Mouse (Mus musculus) midbrain, embryonic 13.5 days (tissue): ENCODE results near the gene Slc26a1. TPM values are rescaled to one million over a fixed set of nuclear protein-coding genes. Genes with fewer than 3 reads are reported as not detected.
A peak's percentile ranks its signal among the peaks of the same experiment; 100 is the strongest.

Experiments used
- ATAC-seq: fragments of 200-750 bp; cut with Nextera tagmentation; 2 replicates; pipeline ENCODE4 v1.8.0; 2017; ENCODE audit warnings: mild to moderate bottlenecking, moderate TSS enrichment, moderate library complexity
- H3K27ac ChIP-seq: fragments of 300-500 bp; sonication (generic); 2 replicates; pipeline ENCODE4 v1.5.1; 2015; ENCODE audit warnings: inconsistent platforms, mild to moderate bottlenecking, moderate library complexity
- H3K27me3 ChIP-seq: fragments of 300-500 bp; sonication (generic); 2 replicates; pipeline ENCODE4 v1.6.1; 2015; ENCODE audit warnings: mild to moderate bottlenecking, inconsistent platforms
- H3K36me3 ChIP-seq: fragments of 300-500 bp; sonication (generic); 2 replicates; pipeline ENCODE4 v1.6.1; 2015; ENCODE audit warnings: mild to moderate bottlenecking, inconsistent platforms
- H3K4me1 ChIP-seq: fragments of 300-500 bp; sonication (generic); replicated peaks from 2 replicates; pipeline ENCODE4 v1.6.1; 2015; ENCODE audit warnings: inconsistent platforms
- H3K4me2 ChIP-seq: fragments of 300-500 bp; sonication (generic); replicated peaks from 2 replicates; pipeline ENCODE4 v1.6.1; 2015; ENCODE audit warnings: moderate library complexity, mild to moderate bottlenecking, inconsistent platforms
- H3K4me3 ChIP-seq: fragments of 300-500 bp; sonication (generic); replicated peaks from 2 replicates; pipeline ENCODE4 v1.5.1; 2015; ENCODE audit warnings: mild to moderate bottlenecking, inconsistent platforms
- H3K9ac ChIP-seq: fragments of 300-500 bp; sonication (generic); replicated peaks from 2 replicates; pipeline ENCODE4 v1.6.1; 2015; ENCODE audit warnings: mild to moderate bottlenecking, inconsistent platforms
- H3K9me3 ChIP-seq: fragments of 300-500 bp; sonication (generic); 2 replicates; pipeline ENCODE4 v1.6.1; 2016; ENCODE audit warnings: mild to moderate bottlenecking, inconsistent platforms
- WGBS: fragments of 180-500 bp; shearing (Covaris S2); methylation state at CpG from one replicate; pipeline ENCODE4 v1.1.7; 2015; 5-methylcytosine and 5-hydroxymethylcytosine counted together
- polyA plus RNA-seq: library from polyadenylated mRNA; unstranded; fragments of >200 nt; fragmentation: Nextera tagmentation; extraction: Ambion mirVana; gene quantifications from 2 replicates; pipeline ENCODE4 v1.2.1, GENCODE M21; 2015

The Slc26a1 gene
- polyA plus RNA-seq = 1.7 and 2.6 TPM in 2 replicates

- peaks cover 21% of the 10 kb centered on the region for H3K4me1 ChIP-seq
These were observed at the start of gene Slc26a1 for GRCm38 (mm10) chr5:108675251-108675816. Gene Slc26a1, minus strand, starts transcription at chr5:108675569.

GRCm38 (mm10) chr5:108724006-108724405 is 48.6 kb upstream of the Slc26a1 start:
- Histone ChIP-seq H3K9ac (no peak overlapping the region), H3K36me3 (no peaks in the 10 kb centered on the region), H3K9me3 (no peaks in the 10 kb centered on the region), H3K27ac (no peak overlapping the region), H3K27me3 (no peaks in the 10 kb centered on the region), H3K4me3 (no peak overlapping the region), H3K4me1 (no peaks in the 10 kb centered on the region), H3K4me2 (no peak overlapping the region)
- ATAC-seq = no peak
- 73% methylated on average over 2 of the region's 2 CpGs for WGBS

More at GRCm38 (mm10) chr5:108675251-108675816, at the start of gene Slc26a1:
- H3K27ac ChIP-seq = no peak within 1 kb of the TSS
- H3K36me3 ChIP-seq = peaks cover 29% of the 10 kb centered on the region
- ATAC-seq = no peak
- no peaks in the 10 kb centered on the region for H3K9me3 ChIP-seq
- no peak within 1 kb of the TSS for H3K4me3 ChIP-seq
- no peak within 1 kb of the TSS for H3K4me2 ChIP-seq
- 85% methylated on average over 9 of the region's 9 CpGs for WGBS
- H3K27me3 ChIP-seq = no peaks in the 10 kb centered on the region
- no peak within 1 kb of the TSS for H3K9ac ChIP-seq

- no peak overlapping the region for H3K4me3 ChIP-seq
- peaks cover 6% of the 10 kb centered on the region; the same call in 1 of the 2 replicates for H3K4me1 ChIP-seq
- H3K27ac ChIP-seq = no peak overlapping the region
- no peak overlapping the region for H3K9ac ChIP-seq
- H3K4me2 ChIP-seq = no peak overlapping the region
- 66% methylated on average over 7 of the region's 7 CpGs for WGBS
- H3K27me3 ChIP-seq = no peaks in the 10 kb centered on the region
- H3K36me3 ChIP-seq = no peaks in the 10 kb centered on the region
- ATAC-seq = no peak
- no peaks in the 10 kb centered on the region for H3K9me3 ChIP-seq
These were observed 44.4 kb upstream of the Slc26a1 start for GRCm38 (mm10) chr5:108719761-108720160.

GRCm38 (mm10) chr5:108718051-108718450 is 42.7 kb upstream of the Slc26a1 start:
- Histone ChIP-seq H3K9ac (no peak overlapping the region), H3K27ac (no peak overlapping the region)
- WGBS = 37% methylated on average over 4 of the region's 4 CpGs

GRCm38 (mm10) chr5:108715974-108716373 is 40.6 kb upstream of the Slc26a1 start:
- Histone ChIP-seq H3K27me3 (no peaks in the 10 kb centered on the region), H3K9me3 (no peaks in the 10 kb centered on the region), H3K4me3 (no peak overlapping the region), H3K9ac (no peak overlapping the region), H3K4me1 (peaks cover 6% of the 10 kb centered on the region; the same call in 1 of the 2 replicates), H3K4me2 (no peak overlapping the region), H3K36me3 (no peaks in the 10 kb centered on the region), H3K27ac (no peak overlapping the region)
- 93% methylated on average over 1 of the region's 1 CpGs for WGBS
- no peak for ATAC-seq

More at GRCm38 (mm10) chr5:108718051-108718450, 42.7 kb upstream of the Slc26a1 start:
- Histone ChIP-seq H3K27me3 (no peaks in the 10 kb centered on the region), H3K4me2 (no peak overlapping the region), H3K36me3 (no peaks in the 10 kb centered on the region), H3K4me1 (peaks cover 6% of the 10 kb centered on the region; the same call in 1 of the 2 replicates), H3K4me3 (no peak overlapping the region), H3K9me3 (no peaks in the 10 kb centered on the region)
- no peak for ATAC-seq

- H3K4me3 ChIP-seq = no peak overlapping the region
- H3K27ac ChIP-seq = no peak overlapping the region
- H3K27me3 ChIP-seq = no peaks in the 10 kb centered on the region
- no peak for ATAC-seq
- H3K9ac ChIP-seq = no peak overlapping the region
- no peaks in the 10 kb centered on the region for H3K9me3 ChIP-seq
- H3K36me3 ChIP-seq = no peaks in the 10 kb centered on the region
- 71% methylated on average over 6 of the region's 6 CpGs for WGBS
- H3K4me1 ChIP-seq = peaks cover 6% of the 10 kb centered on the region; the same call in 1 of the 2 replicates
- H3K4me2 ChIP-seq = no peak overlapping the region
These were observed 38.8 kb upstream of the Slc26a1 start for GRCm38 (mm10) chr5:108714149-108714548.

GRCm38 (mm10) chr5:108713691-108714090 is 38.3 kb upstream of the Slc26a1 start:
- H3K27ac ChIP-seq = no peak overlapping the region
- H3K4me1 ChIP-seq = peaks cover 6% of the 10 kb centered on the region; the same call in 1 of the 2 replicates
- H3K36me3 ChIP-seq = no peaks in the 10 kb centered on the region
- no peaks in the 10 kb centered on the region for H3K27me3 ChIP-seq
- no peak overlapping the region for H3K9ac ChIP-seq
- no peak for ATAC-seq
- H3K4me3 ChIP-seq = no peak overlapping the region
- no peaks in the 10 kb centered on the region for H3K9me3 ChIP-seq
- H3K4me2 ChIP-seq = no peak overlapping the region

GRCm38 (mm10) chr5:108713096-108713495 is 37.7 kb upstream of the Slc26a1 start:
- Histone ChIP-seq H3K27ac (no peak overlapping the region), H3K27me3 (no peaks in the 10 kb centered on the region), H3K36me3 (no peaks in the 10 kb centered on the region), H3K4me3 (no peak overlapping the region), H3K4me1 (peaks cover 6% of the 10 kb centered on the region; the same call in 1 of the 2 replicates), H3K9ac (no peak overlapping the region), H3K9me3 (no peaks in the 10 kb centered on the region), H3K4me2 (no peak overlapping the region)
- no peak for ATAC-seq
- WGBS = 87% methylated on average over 2 of the region's 2 CpGs

- WGBS = 85% methylated on average over 6 of the region's 6 CpGs
These were observed 36.6 kb upstream of the Slc26a1 start for GRCm38 (mm10) chr5:108711968-108712367.

GRCm38 (mm10) chr5:108708981-108709731 is 33.8 kb upstream of the Slc26a1 start:
- H3K4me2 ChIP-seq = no peak overlapping the region
- 0 out of 2 replicates have a peak, but pooled peaks have one; percentile 40 for ATAC-seq

More at GRCm38 (mm10) chr5:108711968-108712367, 36.6 kb upstream of the Slc26a1 start:
- no peak for ATAC-seq
- Histone ChIP-seq H3K4me3 (no peak overlapping the region), H3K36me3 (no peaks in the 10 kb centered on the region), H3K9ac (no peak overlapping the region), H3K9me3 (no peaks in the 10 kb centered on the region), H3K4me2 (no peak overlapping the region), H3K4me1 (no peaks in the 10 kb centered on the region), H3K27me3 (no peaks in the 10 kb centered on the region), H3K27ac (no peak overlapping the region)

GRCm38 (mm10) chr5:108708419-108708818 is 33.0 kb upstream of the Slc26a1 start:
- Histone ChIP-seq H3K4me3 (no peak overlapping the region), H3K36me3 (peaks cover 21% of the 10 kb centered on the region), H3K4me1 (no peaks in the 10 kb centered on the region), H3K9me3 (no peaks in the 10 kb centered on the region), H3K27me3 (no peaks in the 10 kb centered on the region), H3K27ac (no peak overlapping the region), H3K4me2 (no peak overlapping the region), H3K9ac (no peak overlapping the region)
- 100% methylated on average over 1 of the region's 1 CpGs for WGBS
- no peak for ATAC-seq

More at GRCm38 (mm10) chr5:108708981-108709731, 33.8 kb upstream of the Slc26a1 start:
- Histone ChIP-seq H3K4me3 (no peak overlapping the region), H3K9ac (no peak overlapping the region), H3K27ac (no peak overlapping the region), H3K36me3 (peaks cover 21% of the 10 kb centered on the region), H3K9me3 (no peaks in the 10 kb centered on the region), H3K27me3 (no peaks in the 10 kb centered on the region), H3K4me1 (no peaks in the 10 kb centered on the region)
- 70% methylated on average over 6 of the region's 6 CpGs for WGBS

- no peaks in the 10 kb centered on the region for H3K4me1 ChIP-seq
- H3K27ac ChIP-seq = no peak overlapping the region
- H3K27me3 ChIP-seq = no peaks in the 10 kb centered on the region
- H3K4me2 ChIP-seq = no peak overlapping the region
- H3K9me3 ChIP-seq = no peaks in the 10 kb centered on the region
- no peak overlapping the region for H3K9ac ChIP-seq
- H3K36me3 ChIP-seq = peaks cover 25% of the 10 kb centered on the region
- no peak overlapping the region for H3K4me3 ChIP-seq
- ATAC-seq = no peak
- 84% methylated on average over 2 of the region's 2 CpGs for WGBS
These were observed 32.4 kb upstream of the Slc26a1 start for GRCm38 (mm10) chr5:108707758-108708157.
